Mouse (Mus musculus): ENCODE data around the gene Dcun1d4. TPM values are rescaled to one million over a fixed set of nuclear protein-coding genes. Genes with fewer than 3 reads are reported as not detected.

Dcun1d4 gene
- polyA plus RNA-seq, 1 experiment from 2014 or later, result 65.0 TPM

DNA sequence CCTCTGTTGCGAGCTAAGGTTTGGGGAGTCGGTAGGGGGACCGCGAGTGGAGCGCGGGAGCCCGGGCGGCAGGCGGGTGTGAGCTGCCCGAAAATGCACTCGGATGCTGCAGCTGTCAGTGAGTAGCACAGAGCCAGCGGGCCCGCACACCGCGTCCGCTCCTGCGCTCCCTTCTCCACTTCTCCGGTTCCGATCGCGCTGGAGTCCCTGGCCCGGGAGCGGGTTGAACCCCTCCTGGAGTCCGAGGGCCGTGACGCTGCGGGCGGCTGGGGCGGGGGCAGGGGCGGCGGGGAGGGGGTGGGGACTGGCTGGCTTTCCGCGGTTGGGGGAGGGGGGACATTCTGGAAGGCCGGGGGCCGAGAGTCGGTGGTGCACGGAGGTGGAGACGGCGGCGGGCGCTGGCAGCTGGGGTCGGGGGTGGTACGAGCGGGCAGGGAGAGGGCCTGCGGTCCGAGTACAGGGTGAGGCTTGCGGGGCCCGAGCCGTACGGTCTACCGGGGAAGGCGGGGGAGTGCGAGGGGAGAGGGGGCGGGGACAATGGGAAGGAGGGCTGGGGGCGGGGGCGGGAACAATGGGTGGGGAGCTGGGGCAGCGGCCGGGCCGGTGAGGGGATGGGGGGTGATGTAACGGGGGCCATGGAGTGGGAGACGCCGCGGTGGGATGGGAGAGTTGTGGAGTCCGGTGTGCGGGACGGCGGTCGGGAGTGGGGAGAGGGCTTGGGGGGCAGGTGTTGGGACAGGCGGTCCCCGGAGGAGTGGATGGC, 10.5 kb downstream of the Dcun1d4 start:
- H3K9me3 ChIP-seq (ENCODE audit: control insufficient read depth, low read length), result no peaks in the 10 kb centered on the region
- peak overlapping the region; percentile 85 for H3K4me3 ChIP-seq (ENCODE audit: low read depth, low read length)
- peak overlapping the region; percentile 78 for H3K9ac ChIP-seq (ENCODE audit: low read length)
- H3K27ac ChIP-seq (ENCODE audit: low read depth, low read length), result peak overlapping the region; percentile 95
- no peaks in the 10 kb centered on the region for H3K36me3 ChIP-seq (ENCODE audit: control insufficient read depth, insufficient read depth, low read length)
- H3K27me3 ChIP-seq (ENCODE audit: control insufficient read depth, insufficient read depth, low read length), result no peaks in the 10 kb centered on the region
- DNase-seq (ENCODE audit: low spot score) (no peak), ATAC-seq (replicated peaks; ENCODE audit: low FRiP score) (peak; percentile 48)
- peak overlapping the region; percentile 91 for H3K4me2 ChIP-seq (ENCODE audit: low read depth, low read length, severe bottlenecking)
- WGBS, result under 1% methylated on average over 63 of the region's 70 CpGs
- 0 out of 2 replicates have a peak, but pooled peaks cover 5% of the 10 kb centered on the region for H3K4me1 ChIP-seq (replicated peaks; ENCODE audit: control insufficient read depth, insufficient read depth, low read length)

DNA sequence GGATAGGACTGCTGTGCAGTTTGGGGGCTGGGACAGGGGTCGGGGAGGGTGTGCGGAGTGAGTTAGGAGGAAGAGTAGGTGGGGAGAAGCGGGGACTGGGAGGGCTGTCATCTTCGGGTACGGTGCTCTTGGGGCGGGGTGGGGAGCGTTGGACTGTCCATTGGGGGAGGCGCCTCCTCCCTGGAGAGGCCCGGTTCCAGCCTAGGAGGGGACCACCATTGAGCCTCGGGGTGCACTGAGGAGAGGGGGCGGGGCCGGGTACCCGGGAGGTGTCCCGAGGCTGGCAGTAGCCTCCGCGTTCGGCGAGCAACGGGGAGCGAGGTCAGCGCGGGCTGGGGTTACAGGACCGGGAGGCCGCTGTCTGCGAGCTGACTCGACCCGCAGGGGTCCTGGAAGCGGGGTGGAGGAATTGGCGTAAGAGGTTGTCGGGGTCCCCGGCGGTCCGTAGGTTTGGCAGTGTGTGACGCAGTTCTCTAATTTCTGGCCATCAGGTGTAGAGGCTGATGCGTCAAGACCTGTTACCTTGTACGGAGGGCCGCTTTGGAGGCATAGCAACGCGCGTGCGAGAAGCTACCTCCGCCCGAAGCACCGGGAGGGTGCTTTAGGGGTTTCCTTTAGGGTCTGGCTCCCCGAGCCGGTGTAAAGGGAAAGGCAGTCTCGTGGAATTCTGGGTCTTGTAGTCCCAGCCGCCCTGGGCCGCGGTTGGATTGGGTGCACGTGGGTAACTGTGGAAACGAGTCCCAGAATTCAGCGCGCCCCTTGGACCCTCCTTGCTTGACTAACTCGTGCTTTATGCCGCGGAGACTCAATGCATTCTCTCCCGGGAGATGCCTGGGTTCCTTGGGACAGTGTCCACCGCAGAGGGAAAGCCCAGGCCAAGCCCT, 11.3 kb downstream of the Dcun1d4 start:
- Histone ChIP-seq H3K4me3 (ENCODE audit: low read depth, low read length) (peak overlapping the region; percentile 85), H3K27ac (ENCODE audit: low read depth, low read length) (peak overlapping the region; percentile 95), H3K4me1 (replicated peaks; ENCODE audit: control insufficient read depth, insufficient read depth, low read length) (0 out of 2 replicates have a peak, but pooled peaks cover 3% of the 10 kb centered on the region), H3K4me2 (ENCODE audit: low read depth, low read length, severe bottlenecking) (peak overlapping the region; percentile 91), H3K27me3 (ENCODE audit: control insufficient read depth, insufficient read depth, low read length) (no peaks in the 10 kb centered on the region), H3K9ac (ENCODE audit: low read length) (peak overlapping the region; percentile 78), H3K9me3 (ENCODE audit: control insufficient read depth, low read length) (no peaks in the 10 kb centered on the region), H3K36me3 (ENCODE audit: control insufficient read depth, insufficient read depth, low read length) (no peaks in the 10 kb centered on the region)
- ATAC-seq (replicated peaks; ENCODE audit: low FRiP score) (peak; percentile 75), DNase-seq (ENCODE audit: low spot score) (peak; percentile 94)
- WGBS, result under 1% methylated on average over 59 of the region's 59 CpGs

DNA sequence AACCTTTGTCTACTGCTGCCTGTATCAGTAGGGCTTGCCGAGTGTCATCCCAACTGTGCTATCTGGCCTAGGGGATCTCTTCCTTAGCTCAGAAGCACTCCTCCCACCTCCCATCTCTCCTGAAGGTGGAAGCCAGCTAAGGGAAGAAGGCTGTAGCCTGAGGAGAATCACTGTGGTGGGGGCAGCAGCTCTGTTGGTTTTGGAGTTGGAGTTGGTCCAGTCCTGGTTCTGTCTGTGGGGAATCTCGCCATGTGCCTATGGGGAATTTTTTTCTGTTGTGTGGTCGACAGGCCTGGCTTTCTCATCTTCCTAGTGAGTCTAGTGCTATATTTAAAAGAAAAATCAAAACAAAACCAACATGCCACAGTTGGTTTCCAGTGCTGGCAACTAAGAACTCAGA, 16.6 kb downstream of the Dcun1d4 start:
- no peak overlapping the region for H3K9ac ChIP-seq (ENCODE audit: low read length)
- H3K4me2 ChIP-seq (ENCODE audit: low read depth, low read length, severe bottlenecking), result no peak overlapping the region
- no peaks in the 10 kb centered on the region for H3K27me3 ChIP-seq (ENCODE audit: control insufficient read depth, insufficient read depth, low read length)
- H3K36me3 ChIP-seq (ENCODE audit: control insufficient read depth, insufficient read depth, low read length), result no peaks in the 10 kb centered on the region
- ATAC-seq (replicated peaks; ENCODE audit: low FRiP score) (no peak), DNase-seq (ENCODE audit: low spot score) (no peak)
- no peak overlapping the region for H3K27ac ChIP-seq (ENCODE audit: low read depth, low read length)
- H3K4me1 ChIP-seq (replicated peaks; ENCODE audit: control insufficient read depth, insufficient read depth, low read length), result 0 out of 2 replicates have a peak, but pooled peaks cover 2% of the 10 kb centered on the region
- WGBS, result 87% methylated on average over 3 of the region's 3 CpGs
- H3K4me3 ChIP-seq (ENCODE audit: low read depth, low read length), result no peak overlapping the region
- H3K9me3 ChIP-seq (ENCODE audit: control insufficient read depth, low read length), result no peaks in the 10 kb centered on the region

DNA sequence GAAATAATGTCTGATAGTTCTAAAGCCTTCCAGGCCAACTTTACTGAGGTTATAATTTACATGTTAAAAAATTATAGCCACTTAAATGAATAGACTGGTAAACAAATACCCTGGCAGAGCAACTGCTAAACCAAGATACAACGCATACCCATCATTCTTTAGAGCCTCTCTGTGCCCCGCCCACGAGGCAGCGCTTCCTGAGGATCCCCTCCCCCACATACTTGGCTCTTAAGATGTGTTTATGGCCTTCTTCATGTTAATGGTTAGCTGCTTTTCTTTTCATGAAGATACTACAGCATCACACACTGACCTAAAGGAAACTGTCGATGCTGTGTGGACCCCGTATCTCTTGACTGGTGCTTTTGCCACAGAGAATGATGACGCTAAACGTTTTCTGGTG, 17.8 kb downstream of the Dcun1d4 start:
- DNase-seq (ENCODE audit: low spot score) (no peak), ATAC-seq (replicated peaks; ENCODE audit: low FRiP score) (no peak)
- H3K9ac ChIP-seq (ENCODE audit: low read length), result no peak overlapping the region
- H3K36me3 ChIP-seq (ENCODE audit: control insufficient read depth, insufficient read depth, low read length), result no peaks in the 10 kb centered on the region
- no peak overlapping the region for H3K27ac ChIP-seq (ENCODE audit: low read depth, low read length)
- H3K9me3 ChIP-seq (ENCODE audit: control insufficient read depth, low read length), result no peaks in the 10 kb centered on the region
- WGBS, result 92% methylated on average over 8 of the region's 8 CpGs
- H3K4me2 ChIP-seq (ENCODE audit: low read depth, low read length, severe bottlenecking), result no peak overlapping the region
- no peak overlapping the region for H3K4me3 ChIP-seq (ENCODE audit: low read depth, low read length)
- 0 out of 2 replicates have a peak, but pooled peaks cover under 1% of the 10 kb centered on the region for H3K4me1 ChIP-seq (replicated peaks; ENCODE audit: control insufficient read depth, insufficient read depth, low read length)
- no peaks in the 10 kb centered on the region for H3K27me3 ChIP-seq (ENCODE audit: control insufficient read depth, insufficient read depth, low read length)

DNA sequence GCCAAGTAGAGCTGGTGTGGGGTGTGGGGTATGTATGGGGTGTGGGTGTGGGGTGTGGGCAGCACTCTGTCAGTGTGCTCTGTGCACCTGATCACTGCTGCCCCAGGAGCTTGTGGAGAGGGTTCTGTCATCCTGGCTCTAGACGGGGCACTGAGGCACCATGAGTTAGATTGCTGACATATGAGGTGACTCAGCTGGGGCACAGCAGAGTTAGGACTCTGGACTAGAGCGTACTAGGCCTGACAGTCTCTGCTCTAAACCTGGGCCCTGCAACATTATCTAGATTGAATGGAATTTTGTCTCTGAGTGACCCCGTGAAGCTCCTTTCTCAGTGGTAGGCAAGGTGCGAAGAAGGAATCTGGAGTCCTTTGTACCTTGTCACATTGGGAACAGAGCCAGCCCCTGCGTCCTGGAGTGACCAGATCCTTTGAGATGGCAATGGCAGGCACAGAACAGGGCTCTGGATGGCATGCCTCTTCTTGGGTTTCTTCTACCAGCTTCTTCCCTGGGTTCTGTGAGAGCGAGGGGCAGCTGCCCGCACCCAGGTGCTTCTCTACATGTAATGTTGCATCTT, 20.2 kb downstream of the Dcun1d4 start:
- Histone ChIP-seq H3K9me3 (ENCODE audit: control insufficient read depth, low read length) (no peaks in the 10 kb centered on the region), H3K4me1 (replicated peaks; ENCODE audit: control insufficient read depth, insufficient read depth, low read length) (0 out of 2 replicates have a peak, but pooled peaks cover 2% of the 10 kb centered on the region), H3K27ac (ENCODE audit: low read depth, low read length) (no peak overlapping the region), H3K4me3 (ENCODE audit: low read depth, low read length) (no peak overlapping the region), H3K9ac (ENCODE audit: low read length) (no peak overlapping the region), H3K4me2 (ENCODE audit: low read depth, low read length, severe bottlenecking) (no peak overlapping the region), H3K36me3 (ENCODE audit: control insufficient read depth, insufficient read depth, low read length) (no peaks in the 10 kb centered on the region), H3K27me3 (ENCODE audit: control insufficient read depth, insufficient read depth, low read length) (no peaks in the 10 kb centered on the region)
- 90% methylated on average over 7 of the region's 7 CpGs for WGBS
- no peak for ATAC-seq (replicated peaks; ENCODE audit: low FRiP score)
- no peak for DNase-seq (ENCODE audit: low spot score)

DNA sequence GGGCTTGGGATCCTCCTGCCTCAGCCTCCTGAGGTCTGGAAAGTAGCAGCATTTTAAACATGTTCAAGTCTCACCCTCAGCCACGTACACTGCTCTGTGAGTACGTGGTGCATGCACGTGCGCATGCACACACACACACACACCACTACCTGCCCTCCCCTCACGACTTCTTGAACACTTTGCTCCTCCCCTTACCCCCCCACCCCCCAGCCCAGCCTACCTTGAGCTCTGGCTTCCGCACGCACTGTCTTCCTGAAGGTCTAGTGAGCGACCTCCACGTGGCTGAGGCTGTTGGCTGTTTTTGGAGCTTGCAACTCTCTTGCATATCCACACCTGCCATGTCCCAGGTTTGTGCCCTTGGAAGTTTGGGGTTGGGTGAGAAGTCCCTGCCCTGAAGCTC, 21.6 kb downstream of the Dcun1d4 start:
- Histone ChIP-seq H3K9me3 (ENCODE audit: control insufficient read depth, low read length) (no peaks in the 10 kb centered on the region), H3K4me3 (ENCODE audit: low read depth, low read length) (no peak overlapping the region), H3K27me3 (ENCODE audit: control insufficient read depth, insufficient read depth, low read length) (no peaks in the 10 kb centered on the region), H3K4me2 (ENCODE audit: low read depth, low read length, severe bottlenecking) (no peak overlapping the region), H3K4me1 (replicated peaks; ENCODE audit: control insufficient read depth, insufficient read depth, low read length) (0 out of 2 replicates have a peak, but pooled peaks cover 2% of the 10 kb centered on the region), H3K9ac (ENCODE audit: low read length) (no peak overlapping the region), H3K36me3 (ENCODE audit: control insufficient read depth, insufficient read depth, low read length) (no peaks in the 10 kb centered on the region), H3K27ac (ENCODE audit: low read depth, low read length) (no peak overlapping the region)
- WGBS, result 92% methylated on average over 9 of the region's 9 CpGs
- DNase-seq (ENCODE audit: low spot score) (no peak), ATAC-seq (replicated peaks; ENCODE audit: low FRiP score) (no peak)

DNA sequence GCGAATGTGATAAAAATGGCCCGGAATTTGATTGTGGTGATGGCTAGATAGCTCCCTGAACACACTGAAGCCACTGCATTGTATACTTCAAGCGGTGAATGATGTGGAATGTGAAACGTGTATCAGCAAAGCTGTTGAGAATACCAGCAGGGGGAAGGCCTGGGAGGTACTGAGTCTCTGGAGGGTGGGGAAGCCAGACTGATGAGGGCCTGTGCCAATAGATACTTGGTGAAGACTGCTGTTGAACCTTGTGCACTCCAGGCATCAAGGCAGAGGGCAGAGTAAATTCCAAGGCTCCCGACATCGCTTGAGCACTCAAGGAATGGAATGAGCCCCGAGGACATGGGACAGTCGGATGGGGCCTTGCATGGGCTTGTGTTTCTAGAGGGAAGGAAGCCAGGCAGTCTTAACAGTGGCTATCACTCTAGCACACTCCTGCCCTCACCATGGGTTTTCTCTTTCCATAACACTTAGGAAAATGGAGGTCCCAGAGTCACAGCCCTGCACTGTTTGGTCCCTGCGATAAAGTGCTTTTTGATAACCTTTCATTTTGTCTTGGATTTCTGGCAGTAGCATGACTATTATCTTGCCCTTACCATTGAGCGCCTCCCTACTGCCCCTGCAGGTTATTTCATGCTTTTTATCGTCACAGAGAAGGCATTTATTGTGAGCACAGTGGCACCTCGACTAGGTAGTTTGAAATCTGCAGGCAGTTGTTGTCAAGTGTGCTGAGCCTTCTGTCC, 22.4 kb downstream of the Dcun1d4 start:
- H3K4me2 ChIP-seq (ENCODE audit: low read depth, low read length, severe bottlenecking), result no peak overlapping the region
- H3K4me3 ChIP-seq (ENCODE audit: low read depth, low read length), result no peak overlapping the region
- H3K27me3 ChIP-seq (ENCODE audit: control insufficient read depth, insufficient read depth, low read length), result no peaks in the 10 kb centered on the region
- H3K27ac ChIP-seq (ENCODE audit: low read depth, low read length), result no peak overlapping the region
- H3K9ac ChIP-seq (ENCODE audit: low read length), result no peak overlapping the region
- DNase-seq (ENCODE audit: low spot score) (no peak), ATAC-seq (replicated peaks; ENCODE audit: low FRiP score) (no peak)
- H3K4me1 ChIP-seq (replicated peaks; ENCODE audit: control insufficient read depth, insufficient read depth, low read length), result 0 out of 2 replicates have a peak, but pooled peaks cover 2% of the 10 kb centered on the region
- no peaks in the 10 kb centered on the region for H3K36me3 ChIP-seq (ENCODE audit: control insufficient read depth, insufficient read depth, low read length)
- H3K9me3 ChIP-seq (ENCODE audit: control insufficient read depth, low read length), result no peaks in the 10 kb centered on the region
- WGBS, result 76% methylated on average over 12 of the region's 12 CpGs

DNA sequence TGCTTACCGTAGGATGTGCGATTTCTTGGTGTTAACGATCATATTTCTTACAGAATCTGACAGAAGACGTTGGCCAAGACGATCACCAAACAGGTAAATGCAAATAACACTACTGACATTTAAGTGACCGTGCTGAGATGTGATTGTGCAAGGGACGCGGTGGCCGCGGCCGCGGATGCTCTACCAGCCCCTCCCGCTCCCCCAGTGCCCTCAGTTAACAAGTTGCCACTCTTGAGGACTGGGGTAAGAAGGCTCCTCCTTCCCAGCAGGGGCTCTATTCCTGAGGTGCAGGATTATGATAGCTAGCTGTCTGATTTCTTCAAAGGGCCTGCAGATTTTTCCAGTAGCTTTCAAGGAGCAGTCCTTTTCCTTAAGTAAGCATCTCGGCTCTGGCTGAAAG, 30.3 kb downstream of the Dcun1d4 start:
- WGBS, result 87% methylated on average over 14 of the region's 14 CpGs
- Histone ChIP-seq H3K27ac (ENCODE audit: low read depth, low read length) (no peak overlapping the region), H3K4me3 (ENCODE audit: low read depth, low read length) (no peak overlapping the region), H3K9ac (ENCODE audit: low read length) (no peak overlapping the region), H3K36me3 (ENCODE audit: control insufficient read depth, insufficient read depth, low read length) (no peaks in the 10 kb centered on the region; the same call in 1 of the 2 replicates), H3K4me2 (ENCODE audit: low read depth, low read length, severe bottlenecking) (no peak overlapping the region), H3K27me3 (ENCODE audit: control insufficient read depth, insufficient read depth, low read length) (no peaks in the 10 kb centered on the region), H3K4me1 (replicated peaks; ENCODE audit: control insufficient read depth, insufficient read depth, low read length) (no peaks in the 10 kb centered on the region), H3K9me3 (ENCODE audit: control insufficient read depth, low read length) (no peaks in the 10 kb centered on the region)
- no peak for DNase-seq (ENCODE audit: low spot score)
- no peak for ATAC-seq (replicated peaks; ENCODE audit: low FRiP score)

Data from forebrain, embryonic 11.5 days (tissue).